Mouse (Mus musculus): Measurements from ENCODE around the gene Kcnmb1.

DNA sequence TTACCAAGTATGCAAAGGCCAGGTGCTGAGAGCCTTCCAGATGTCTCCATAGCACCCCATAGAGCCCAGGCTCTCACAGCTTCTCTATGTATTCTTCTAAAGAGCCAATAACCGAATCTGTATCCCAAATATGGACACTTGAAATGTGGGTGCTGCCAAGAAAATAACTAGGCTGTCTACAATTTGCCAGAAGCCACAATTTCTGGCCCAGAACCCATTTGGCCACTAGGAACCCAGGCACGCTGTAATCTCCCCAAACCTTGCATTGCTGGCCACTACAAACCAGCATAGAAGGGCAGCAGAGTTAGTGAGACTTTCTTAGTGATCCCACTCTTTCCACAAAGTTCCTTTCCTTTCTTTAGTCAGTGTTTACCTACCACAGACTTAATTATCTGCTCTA, 12.3 kb downstream of the Kcnmb1 start:
- no peak for TF ChIP-seq CTCF (conservative IDR thresholded peaks at IDR 0.05; ENCODE audit: low read length)
- TF ChIP-seq POU5F1 (IDR thresholded peaks at IDR 0.05; ENCODE audit: borderline replicate concordance, low read length) = no peak

Measured in E14TG2a.4 (cell line).